Mouse (Mus musculus) brown adipose tissue, adult 24 weeks (tissue): ENCODE measurements around the gene Colca2. TPM values are rescaled to one million over a fixed set of nuclear protein-coding genes. Genes with fewer than 3 reads are reported as not detected.

Experiments used
- H3K27ac ChIP-seq: fragments of 200-500 bp; replicated peaks from 2 replicates; pipeline ENCODE4 v1.5.1; 2012; ENCODE audit warnings: low read depth, mild to moderate bottlenecking, low read length
- H3K4me1 ChIP-seq: fragments of 200-500 bp; 2 replicates; pipeline ENCODE4 v1.6.1; 2012; ENCODE audit warnings: low read length, mixed read lengths; ENCODE audit not compliant: control insufficient read depth, insufficient read depth, insufficient read length
- H3K4me3 ChIP-seq: fragments of 200-500 bp; 2 replicates; pipeline ENCODE4 v1.5.1; 2012; ENCODE audit warnings: low read depth, mild to moderate bottlenecking, low read length, moderate library complexity; ENCODE audit not compliant: insufficient read depth
- polyA plus RNA-seq: library from polyadenylated mRNA; stranded (reverse); fragments of >200 nt; gene quantifications from 2 replicates; pipeline ENCODE4 v1.2.4, GENCODE M21; 2012; ENCODE audit not compliant: missing spikeins, insufficient read depth, insufficient read length

Colca2 gene
- polyA plus RNA-seq, 1 experiment: 15.1 TPM

GRCm38 (mm10) chr9:51292674-51293073 lies 14.3 kb upstream of the Colca2 start:
- H3K4me1 ChIP-seq: no peaks in the 10 kb centered on the region
- H3K4me3 ChIP-seq: no peak overlapping the region
- H3K27ac ChIP-seq: no peak overlapping the region

DNA sequence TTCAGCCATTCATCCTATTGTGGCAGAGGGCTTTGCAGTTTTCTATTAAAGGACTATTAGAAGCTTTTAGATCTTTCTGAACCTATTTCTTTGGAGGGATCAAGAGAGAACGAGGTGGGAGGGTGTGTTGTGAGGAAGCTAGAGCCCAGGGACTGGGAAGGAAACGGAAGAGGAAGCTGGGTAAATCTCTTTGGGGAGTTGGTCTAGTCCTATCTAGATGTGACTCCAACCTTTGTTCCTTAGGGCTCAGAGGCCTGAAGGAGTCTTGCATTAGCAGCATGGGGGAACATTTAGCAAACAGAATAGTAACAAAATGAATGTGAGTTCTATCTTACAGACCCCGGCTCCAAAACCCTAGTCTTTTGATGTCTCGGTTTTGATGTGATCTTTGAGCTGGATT lies 12.6 kb upstream of the Colca2 start:
- Histone ChIP-seq H3K27ac (no peak overlapping the region), H3K4me3 (no peak overlapping the region), H3K4me1 (no peaks in the 10 kb centered on the region)

DNA sequence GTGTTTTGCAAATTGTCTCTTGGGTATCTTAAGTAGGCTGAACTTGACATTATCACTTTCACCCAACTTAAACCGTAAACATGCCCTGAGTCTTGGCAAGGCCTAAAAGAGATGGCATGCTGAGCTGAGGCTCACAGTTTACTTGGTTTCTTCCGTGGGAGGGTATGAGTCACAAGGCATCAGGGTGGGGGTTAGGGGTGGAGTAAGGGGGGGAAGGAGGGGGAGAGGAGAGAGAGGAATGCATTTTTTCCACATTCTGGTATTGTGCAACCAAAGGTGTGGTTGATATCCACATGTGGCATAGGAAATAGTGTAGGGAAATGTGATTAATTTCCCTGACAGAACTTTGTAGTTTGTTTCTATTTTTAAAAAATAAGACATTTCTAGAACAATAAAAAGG lies 7.7 kb upstream of the Colca2 start:
- Histone ChIP-seq H3K27ac (no peak overlapping the region), H3K4me3 (no peak overlapping the region), H3K4me1 (no peaks in the 10 kb centered on the region)

GRCm38 (mm10) chr9:51277834-51278498 lies 403 bp downstream of the Colca2 start:
- Histone ChIP-seq H3K27ac (peak overlapping the region; percentile 99), H3K4me3 (peak overlapping the region; percentile 95), H3K4me1 (no peaks in the 10 kb centered on the region)

DNA sequence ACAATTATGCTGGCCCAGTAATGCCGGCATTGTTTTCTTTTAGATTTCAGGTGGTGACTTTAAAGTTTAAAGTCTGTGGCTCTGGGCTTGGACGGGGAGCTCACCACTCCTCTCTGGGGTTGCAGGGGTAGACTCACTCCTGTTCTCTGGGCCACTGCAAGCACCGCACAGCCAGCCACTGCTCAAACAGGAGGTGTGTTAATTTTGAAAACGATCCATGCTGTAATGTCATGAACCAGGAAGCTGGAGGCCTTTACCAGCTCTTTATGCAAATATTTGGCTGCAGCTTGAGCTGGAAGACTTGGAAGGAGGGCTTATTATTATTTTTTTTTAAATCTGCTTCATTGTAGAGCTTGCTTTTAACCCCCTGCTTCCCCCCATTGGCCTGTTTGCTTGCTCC lies 3.7 kb downstream of the Colca2 start:
- Histone ChIP-seq H3K27ac (no peak overlapping the region), H3K4me3 (no peak overlapping the region), H3K4me1 (no peaks in the 10 kb centered on the region)

- no peaks in the 10 kb centered on the region for H3K4me1 ChIP-seq
Measured at GRCm38 (mm10) chr9:51273581-51274154, 4.7 kb downstream of the Colca2 start.

GRCm38 (mm10) chr9:51272102-51272501 lies 6.3 kb downstream of the Colca2 start:
- Histone ChIP-seq H3K4me1 (no peaks in the 10 kb centered on the region), H3K27ac (no peak overlapping the region), H3K4me3 (no peak overlapping the region)

More at GRCm38 (mm10) chr9:51273581-51274154, 4.7 kb downstream of the Colca2 start:
- no peak overlapping the region for H3K4me3 ChIP-seq
- H3K27ac ChIP-seq: no peak overlapping the region

GRCm38 (mm10) chr9:51271073-51271472 lies 7.3 kb downstream of the Colca2 start:
- no peaks in the 10 kb centered on the region for H3K4me1 ChIP-seq
- H3K27ac ChIP-seq: no peak overlapping the region
- H3K4me3 ChIP-seq: no peak overlapping the region

GRCm38 (mm10) chr9:51268852-51269251 lies 9.5 kb downstream of the Colca2 start:
- Histone ChIP-seq H3K27ac (no peak overlapping the region), H3K4me1 (0 out of 2 replicates have a peak, but pooled peaks cover 3% of the 10 kb centered on the region), H3K4me3 (no peak overlapping the region)

DNA sequence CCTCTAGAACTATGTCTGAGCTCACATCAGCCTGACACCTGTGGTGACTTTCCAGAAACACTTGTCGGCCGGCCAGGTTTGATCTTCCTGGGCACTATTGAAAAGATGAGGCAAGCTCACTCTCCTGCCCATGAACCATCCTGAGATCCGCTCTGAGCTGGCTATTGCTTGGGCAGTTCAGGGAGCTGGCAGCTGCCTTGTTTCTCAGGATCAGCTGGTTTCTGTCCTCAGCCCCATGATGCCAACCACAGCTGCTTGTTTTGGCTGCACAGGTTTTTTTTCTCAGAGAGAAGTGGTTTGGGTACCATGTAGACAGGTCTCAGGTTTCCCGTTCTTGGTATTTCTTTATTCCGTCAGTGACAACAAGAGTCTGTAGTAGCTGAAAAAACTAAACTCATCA lies 19.9 kb downstream of the Colca2 start:
- Histone ChIP-seq H3K4me3 (no peak overlapping the region), H3K4me1 (peaks cover 3% of the 10 kb centered on the region; the same call in 1 of the 2 replicates), H3K27ac (no peak overlapping the region)

- H3K27ac ChIP-seq: no peak overlapping the region
- H3K4me1 ChIP-seq: no peaks in the 10 kb centered on the region
- no peak overlapping the region for H3K4me3 ChIP-seq
Measured at GRCm38 (mm10) chr9:51256780-51257502, 21.4 kb downstream of the Colca2 start.

DNA sequence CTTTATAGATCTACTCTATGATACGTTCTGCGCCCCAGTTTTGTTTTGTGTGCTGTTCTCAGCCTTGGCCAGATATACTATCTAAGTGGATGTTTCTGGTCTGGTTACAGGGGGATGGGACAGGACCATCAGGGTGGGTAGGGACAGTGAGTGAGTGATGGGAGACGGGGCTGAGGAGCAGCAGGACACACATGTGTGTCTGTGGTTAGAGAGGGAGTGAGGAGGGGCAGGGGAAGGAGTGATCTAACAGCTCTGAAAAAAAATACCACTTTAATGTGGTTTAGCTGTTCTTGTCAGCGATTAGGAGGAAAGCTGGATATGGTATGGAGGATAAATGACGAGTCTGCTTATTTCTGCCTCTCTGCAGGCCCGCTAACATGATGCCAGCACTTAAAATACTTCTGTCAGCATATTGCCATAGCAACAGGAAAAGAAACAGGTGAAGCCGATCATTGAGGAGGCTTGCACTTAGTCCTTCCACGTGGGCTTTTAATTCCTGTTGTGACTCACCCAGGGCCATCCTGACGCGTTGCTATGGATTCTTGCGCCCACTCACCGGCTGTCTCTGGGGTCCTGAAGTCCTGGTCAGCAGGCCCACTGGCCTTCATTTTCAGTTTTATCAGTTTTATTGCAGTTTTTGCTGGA lies 39.5 kb downstream of the Colca2 start:
- H3K4me1 ChIP-seq: no peaks in the 10 kb centered on the region
- no peak overlapping the region for H3K27ac ChIP-seq
- no peak overlapping the region for H3K4me3 ChIP-seq

GRCm38 (mm10) chr9:51232163-51232562 lies 46.2 kb downstream of the Colca2 start:
- Histone ChIP-seq H3K4me1 (no peaks in the 10 kb centered on the region), H3K4me3 (no peak overlapping the region), H3K27ac (no peak overlapping the region)

- H3K4me1 ChIP-seq: no peaks in the 10 kb centered on the region
- no peak overlapping the region for H3K4me3 ChIP-seq
- no peak overlapping the region for H3K27ac ChIP-seq
Measured at GRCm38 (mm10) chr9:51230701-51231389, 47.5 kb downstream of the Colca2 start.

- Histone ChIP-seq H3K4me1 (no peaks in the 10 kb centered on the region), H3K27ac (no peak overlapping the region), H3K4me3 (no peak overlapping the region)
Measured at GRCm38 (mm10) chr9:51225636-51226166, 52.7 kb downstream of the Colca2 start.
